Mouse (Mus musculus) cerebellum, adult (tissue): ENCODE results near the gene Rbm4b.
"Not testable (repeated sequence)": the region's sequence is repeated elsewhere in the genome, so short reads cannot be mapped to it uniquely, and the experiment has no call there.

Experiments
- ATAC-seq: cut with Nextera tagmentation; 2 replicates; pipeline ENCODE4 v1.9.2; 2017; ENCODE audit warnings: mild to moderate bottlenecking, moderate library complexity, mixed read lengths; ENCODE audit not compliant: insufficient number of reproducible peaks, low FRiP score, low TSS enrichment

Gene Rbm4b

GRCm38 (mm10) chr19:4743524-4743923, 12.8 kb upstream of the Rbm4b start:
- ATAC-seq, result no peak

GRCm38 (mm10) chr19:4744026-4744425, 12.3 kb upstream of the Rbm4b start:
- ATAC-seq, result no peak

DNA sequence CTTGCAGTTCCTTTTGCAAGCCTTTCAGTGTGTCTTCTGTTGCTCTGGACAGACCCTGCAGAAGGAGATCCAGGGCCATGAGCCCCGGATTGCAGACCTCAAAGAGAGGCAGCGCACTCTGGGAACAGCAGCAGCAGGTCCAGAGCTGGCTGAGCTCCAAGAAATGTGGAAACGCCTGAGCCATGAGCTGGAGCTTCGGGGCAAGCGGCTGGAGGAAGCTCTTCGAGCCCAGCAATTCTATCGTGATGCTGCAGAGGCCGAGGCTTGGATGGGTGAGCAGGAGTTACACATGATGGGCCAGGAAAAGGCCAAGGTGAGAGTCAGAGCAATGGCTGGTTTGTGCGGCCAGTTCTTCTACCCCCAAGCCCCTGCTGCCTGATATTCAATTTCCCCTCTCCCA, 11.2 kb upstream of the Rbm4b start:
- ATAC-seq, result no peak

DNA sequence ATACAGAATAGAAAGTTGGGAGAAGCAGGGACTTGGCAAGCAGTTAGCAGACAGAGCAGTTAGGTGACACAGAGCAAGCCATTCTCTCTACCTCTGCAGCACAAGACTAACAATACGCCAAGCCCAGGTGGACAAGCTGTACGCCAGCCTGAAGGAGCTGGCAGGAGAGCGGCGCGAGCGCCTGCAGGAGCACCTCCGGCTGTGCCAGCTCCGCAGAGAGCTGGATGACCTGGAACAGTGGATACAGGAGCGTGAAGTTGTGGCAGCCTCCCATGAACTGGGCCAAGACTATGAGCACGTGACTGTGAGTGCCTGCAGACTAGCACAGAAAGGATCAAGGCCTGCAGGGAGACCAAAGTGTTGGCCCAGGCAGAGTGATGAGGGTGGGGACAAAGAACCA, 10.6 kb upstream of the Rbm4b start:
- ATAC-seq, result peak; percentile 43; the same call in 1 of the 2 replicates

GRCm38 (mm10) chr19:4746611-4747010, 9.7 kb upstream of the Rbm4b start:
- ATAC-seq, result peak; percentile 59; the same call in 1 of the 2 replicates

- no peak for ATAC-seq
Measured at GRCm38 (mm10) chr19:4747631-4748312, 8.5 kb upstream of the Rbm4b start.

DNA sequence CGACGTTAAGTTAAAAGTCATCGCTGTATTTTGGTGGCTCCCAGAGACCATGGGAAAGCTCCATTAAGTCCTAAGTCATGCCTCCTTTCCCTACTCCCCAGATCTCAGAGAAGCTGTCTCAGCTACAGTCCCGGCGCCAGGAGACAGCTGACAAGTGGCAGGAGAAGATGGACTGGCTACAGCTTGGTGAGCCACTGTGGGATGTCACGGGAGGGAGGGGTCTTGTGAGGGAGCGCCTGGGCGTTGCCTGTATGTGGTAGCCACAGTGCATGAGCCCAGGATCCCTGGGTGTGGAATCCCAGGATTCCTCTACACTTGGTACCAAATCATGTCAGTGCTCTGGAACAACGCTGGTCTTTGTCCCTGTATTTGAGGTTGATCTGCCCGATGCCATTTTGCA, 7.8 kb upstream of the Rbm4b start:
- ATAC-seq, result no peak

DNA sequence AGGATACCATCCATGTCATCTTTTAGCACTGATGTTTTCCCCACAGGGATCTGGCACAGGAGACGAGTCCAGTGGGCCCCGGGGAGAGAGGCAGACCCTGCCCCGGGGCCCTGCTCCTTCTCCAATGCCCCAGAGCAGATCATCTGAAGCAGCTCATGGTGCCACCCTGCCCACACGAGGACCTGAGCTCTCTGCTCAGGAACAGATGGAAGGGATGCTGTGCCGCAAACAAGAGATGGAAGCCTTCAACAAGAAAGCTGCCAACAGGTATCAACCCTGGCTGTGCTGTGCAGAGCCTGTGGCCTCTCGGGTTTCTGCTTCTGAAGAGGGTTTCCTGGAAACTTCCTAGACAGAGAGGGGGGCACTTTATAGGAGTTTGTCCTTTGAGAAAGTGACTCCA, 6.3 kb upstream of the Rbm4b start:
- ATAC-seq, result no peak

GRCm38 (mm10) chr19:4755565-4756192, 618 bp upstream of the Rbm4b start:
- peak; percentile 74 for ATAC-seq

GRCm38 (mm10) chr19:4756921-4757320, 624 bp downstream of the Rbm4b start:
- ATAC-seq, result no peak

DNA sequence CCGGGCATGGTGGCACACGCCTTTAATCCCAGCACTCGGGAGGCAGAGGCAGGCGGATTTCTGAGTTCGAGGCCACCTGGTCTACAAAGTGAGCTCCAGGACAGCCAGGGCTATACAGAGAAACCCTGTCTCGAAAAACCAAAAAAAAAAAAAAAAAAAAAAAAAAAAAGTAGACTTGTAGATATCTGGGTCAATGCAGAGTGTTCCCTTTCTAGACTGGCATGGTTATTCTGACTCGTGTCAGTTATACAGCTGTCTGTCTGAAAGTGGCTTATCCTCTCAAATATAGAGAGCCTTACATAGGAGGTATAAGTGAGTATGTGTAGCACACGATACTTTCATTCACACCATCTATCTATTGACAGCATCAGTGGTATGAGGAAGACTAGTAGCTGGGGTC, 4.2 kb downstream of the Rbm4b start:
- not testable (repeated sequence) for ATAC-seq

DNA sequence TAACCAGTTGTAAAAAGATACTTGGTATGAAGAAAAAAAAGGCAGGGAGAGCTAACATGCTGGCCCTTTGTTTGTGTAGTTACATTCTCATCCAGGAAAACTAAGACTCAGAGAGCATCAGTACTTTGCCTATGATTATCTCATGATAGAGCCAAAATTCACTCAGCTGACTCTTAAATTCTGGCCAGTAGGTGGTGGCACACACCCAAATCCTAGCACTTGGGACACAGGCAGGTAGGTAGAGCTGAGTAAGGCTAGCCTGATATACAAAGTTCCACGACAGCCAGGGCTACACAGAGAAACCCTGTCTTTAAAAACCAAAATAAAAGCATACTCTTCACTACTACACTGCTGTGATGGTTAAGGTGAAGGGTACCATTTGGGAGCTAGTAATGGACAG, 6.6 kb downstream of the Rbm4b start:
- no peak for ATAC-seq

- ATAC-seq, result no peak
Measured at GRCm38 (mm10) chr19:4767507-4768148, 11.3 kb downstream of the Rbm4b start.

DNA sequence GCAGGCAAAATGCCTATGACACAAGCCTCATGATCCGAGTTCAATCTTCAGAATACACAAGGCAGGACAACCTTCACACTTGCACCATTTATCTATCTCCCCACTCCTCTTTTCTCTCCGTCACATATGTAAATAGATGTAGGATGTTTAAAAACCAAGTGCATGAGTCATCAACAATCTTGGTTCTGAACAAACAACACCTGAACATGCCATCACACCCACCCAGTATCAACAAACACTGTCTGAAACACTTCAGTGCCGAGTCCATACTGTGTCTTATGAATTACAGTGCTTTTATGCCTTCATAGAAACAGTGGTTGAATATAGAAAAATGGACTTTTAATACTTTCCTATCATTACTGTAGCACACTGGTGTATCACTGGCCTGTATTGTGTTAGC, 16.5 kb downstream of the Rbm4b start:
- ATAC-seq, result no peak

DNA sequence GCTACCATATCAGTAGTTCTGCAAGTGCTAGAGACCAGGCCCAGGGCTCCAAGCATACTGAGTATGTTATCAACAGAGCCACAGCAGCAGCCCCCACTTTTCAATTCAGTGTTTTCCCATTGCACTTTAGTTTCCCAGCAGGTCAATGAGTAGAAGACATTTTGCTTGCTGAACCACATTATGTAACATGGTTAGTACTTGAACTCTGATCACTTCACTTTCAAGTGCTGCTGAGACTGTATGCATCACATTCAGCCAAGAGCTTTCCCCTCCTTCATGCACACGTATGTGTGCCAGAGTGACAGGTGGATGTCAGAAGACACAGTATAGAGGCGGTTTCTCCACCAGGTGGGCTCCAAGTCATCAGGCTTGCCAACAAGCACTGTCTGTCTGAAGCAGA, 26.6 kb downstream of the Rbm4b start:
- ATAC-seq, result no peak

DNA sequence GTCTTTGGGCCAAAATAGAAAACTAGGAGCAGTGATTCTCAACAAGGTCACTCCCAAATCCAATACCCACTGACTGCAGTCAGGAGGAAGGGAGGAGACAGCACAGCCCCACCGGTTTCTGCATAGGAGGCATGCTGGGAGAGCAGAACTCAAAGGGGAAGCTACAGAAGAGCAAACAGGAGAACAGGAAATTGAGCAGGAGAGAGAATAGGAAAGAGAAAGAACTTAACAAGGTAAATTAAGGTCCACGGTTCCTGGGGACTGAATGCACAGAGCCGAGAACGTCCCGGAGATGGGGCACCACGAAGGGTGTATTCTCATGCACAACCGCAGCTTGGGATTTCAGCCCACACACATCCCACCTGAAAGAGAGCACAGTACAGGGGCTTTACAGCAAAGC, 28.9 kb downstream of the Rbm4b start:
- ATAC-seq, result no peak

DNA sequence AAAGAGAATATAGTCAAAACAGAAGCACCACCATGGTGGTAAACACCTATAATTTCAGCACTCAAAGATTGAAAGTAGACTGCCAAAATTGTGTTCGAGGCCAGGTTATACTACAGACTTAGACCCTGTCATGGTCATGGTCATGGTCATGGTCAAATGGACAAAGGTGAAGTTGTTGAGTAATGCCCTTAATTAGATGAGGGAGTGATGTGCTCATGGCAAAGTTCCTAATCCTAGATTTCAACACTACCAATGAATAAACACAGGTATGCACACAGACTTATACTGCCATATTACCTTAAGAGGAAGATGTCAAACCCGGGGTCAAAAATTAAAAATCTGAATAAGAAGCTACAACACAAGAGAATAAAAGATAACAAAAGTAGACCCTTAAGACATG, 30.0 kb downstream of the Rbm4b start:
- no peak for ATAC-seq

- ATAC-seq, result 0 out of 2 replicates have a peak, but pooled peaks have one; percentile 28
Measured at GRCm38 (mm10) chr19:4793281-4793830, 37.1 kb downstream of the Rbm4b start.

DNA sequence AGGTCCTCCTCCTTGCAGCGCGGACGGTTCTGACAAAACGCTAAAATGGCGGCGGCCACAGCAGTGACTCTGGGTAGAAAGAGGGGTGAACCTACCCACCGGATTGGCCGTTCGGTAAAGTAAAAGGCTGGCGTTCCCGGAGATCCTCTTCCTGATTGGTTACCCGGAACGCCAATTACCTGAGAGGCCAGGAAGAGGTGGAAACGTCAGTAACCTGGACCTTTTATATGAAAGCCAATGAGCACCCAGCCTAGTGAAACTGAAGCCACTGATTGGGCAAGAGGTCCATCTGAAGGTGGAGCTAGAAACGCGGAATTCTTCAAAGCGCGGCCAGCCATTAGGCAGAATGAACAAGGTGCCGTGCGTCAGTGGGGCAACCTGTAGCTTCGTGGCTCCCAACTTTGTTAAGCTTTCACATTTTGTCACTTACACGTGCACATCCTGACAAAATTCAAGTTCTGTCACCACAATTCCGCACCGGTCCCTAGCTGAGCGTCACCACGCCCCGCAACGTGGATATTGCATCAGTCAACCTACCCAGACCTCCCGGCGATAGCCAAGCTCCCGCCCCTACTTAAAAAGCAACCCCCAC, 37.6 kb downstream of the Rbm4b start, which contains the start of gene Rbm4:
Rbm4 (minus strand) TSS at position 71 of the 592 bp plus-strand sequence.
- ATAC-seq, result peak; percentile 100

GRCm38 (mm10) chr19:4795929-4796328, 39.6 kb downstream of the Rbm4b start:
- ATAC-seq, result no peak

DNA sequence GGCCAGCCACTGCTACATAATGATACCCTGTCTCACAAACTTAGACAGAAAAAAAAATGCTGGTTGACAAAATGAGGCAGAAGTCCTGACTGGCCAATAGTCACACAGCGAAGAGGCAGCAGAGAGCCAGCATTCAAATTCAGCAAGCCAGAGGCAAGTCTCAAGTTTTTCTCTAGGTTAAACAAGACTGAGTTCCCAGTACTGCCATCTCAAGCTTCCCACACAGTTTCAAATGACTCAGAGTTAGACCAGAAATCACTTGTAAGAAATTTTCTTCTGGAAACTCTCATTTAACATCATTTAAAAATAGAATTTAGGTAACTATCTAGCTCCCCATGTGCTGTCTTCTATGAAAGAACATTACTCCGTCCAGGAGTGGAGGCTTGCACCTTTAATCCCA, 41.5 kb downstream of the Rbm4b start:
- no peak for ATAC-seq
